Mouse (Mus musculus): ENCODE measurements around the gene Lats1.

DNA sequence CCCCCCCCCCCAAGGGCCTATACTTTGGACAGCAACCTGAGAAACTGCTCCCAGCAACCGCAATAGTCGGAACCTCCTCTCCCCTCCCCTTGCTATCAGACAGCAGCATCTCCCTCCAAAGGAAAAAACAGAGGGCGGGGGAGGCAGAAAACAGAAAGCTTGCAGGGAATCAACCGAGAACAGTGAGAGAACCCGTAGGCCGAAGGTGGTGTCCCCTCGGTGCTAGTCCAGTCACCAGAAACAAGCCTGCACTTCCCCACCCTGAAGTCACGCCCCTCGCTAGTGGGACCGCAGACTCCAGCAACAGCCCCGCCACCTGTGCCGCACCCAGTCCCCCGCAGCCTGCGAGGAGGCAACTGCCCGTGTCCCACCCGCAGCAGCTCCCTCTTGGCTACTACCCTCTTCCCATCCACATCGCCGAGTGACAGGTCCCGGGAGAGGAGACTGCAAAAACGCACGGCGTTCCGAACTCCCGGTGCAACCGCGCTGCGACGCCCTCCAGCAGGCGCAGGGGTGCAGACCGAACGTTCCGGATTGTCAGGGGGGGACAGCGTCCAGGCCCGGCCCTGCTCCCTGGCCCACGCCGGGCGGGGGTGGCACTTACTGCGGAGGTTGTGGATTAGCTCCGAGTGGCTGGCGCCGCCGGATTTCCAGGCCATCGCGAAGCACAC, 18.4 kb upstream of the Lats1 start:
- TF ChIP-seq GATA1 (IDR thresholded peaks at IDR 0.05; ENCODE audit: borderline replicate concordance, low read length) = no peak; the same call in 2 of the 3 replicates
- TF ChIP-seq FLI1 (IDR thresholded peaks at IDR 0.05; ENCODE audit: low read length) = no peak

Measured in megakaryocyte, embryonic 14.5 days (primary cell).